Mouse (Mus musculus): Measurements from ENCODE around the gene 5730455P16Rik. TPM values are rescaled to one million over a fixed set of nuclear protein-coding genes. Genes with fewer than 3 reads are reported as not detected.
A peak's percentile ranks its signal among the peaks of the same experiment; 100 is the strongest.
"Not testable (repeated sequence)": the region's sequence is repeated elsewhere in the genome, so short reads cannot be mapped to it uniquely, and the experiment has no call there.

Gene 5730455P16Rik
- polyA plus RNA-seq, 1 experiment from 2014 or later, result 18.0 TPM

- not testable (repeated sequence) for DNase-seq (ENCODE audit: low spot score)
Measured at GRCm38 (mm10) chr11:80379184-80379583, 1.4 kb upstream of the 5730455P16Rik start.

GRCm38 (mm10) chr11:80378452-80379068 lies 726 bp upstream of the 5730455P16Rik start:
- not testable (repeated sequence) for DNase-seq (ENCODE audit: low spot score)

GRCm38 (mm10) chr11:80376651-80377050 lies 1.2 kb downstream of the 5730455P16Rik start:
- peak; percentile 11 for DNase-seq (ENCODE audit: low spot score)

- no peak for DNase-seq (ENCODE audit: low spot score)
Measured at GRCm38 (mm10) chr11:80368949-80369348, 8.9 kb downstream of the 5730455P16Rik start.

- DNase-seq (ENCODE audit: low spot score), result no peak
Measured at GRCm38 (mm10) chr11:80354832-80355231, 23.0 kb downstream of the 5730455P16Rik start.

DNA sequence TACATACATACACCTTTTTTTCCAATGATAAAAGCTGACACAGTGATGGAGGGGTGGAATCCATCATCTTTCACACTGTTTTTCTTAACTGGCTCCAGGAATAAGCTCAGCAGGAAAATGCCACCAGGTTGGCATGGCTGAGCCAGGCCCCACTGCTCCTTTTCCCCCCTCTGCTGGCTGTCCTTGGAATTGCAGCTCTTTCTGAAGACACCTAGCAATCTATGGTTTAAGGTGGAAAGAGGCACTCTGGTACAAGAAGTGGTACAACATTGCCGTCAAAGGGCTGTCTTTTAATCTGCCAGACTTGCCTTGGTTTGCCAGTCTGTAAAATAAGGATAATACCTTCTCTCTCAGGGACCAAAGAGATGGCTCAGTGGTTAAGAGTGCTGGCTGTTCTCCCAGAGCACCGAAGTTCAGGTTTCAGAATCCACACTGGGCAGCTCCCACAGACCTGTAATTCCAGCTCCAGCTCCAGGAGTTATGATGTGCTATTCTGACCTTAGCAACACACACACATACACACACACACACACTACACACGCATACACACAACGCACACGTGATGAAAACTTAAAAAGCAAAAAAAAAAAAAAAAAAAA lies 25.9 kb downstream of the 5730455P16Rik start:
- peak; percentile 72 for DNase-seq (ENCODE audit: low spot score)

GRCm38 (mm10) chr11:80342482-80342881 lies 35.4 kb downstream of the 5730455P16Rik start:
- DNase-seq (ENCODE audit: low spot score), result no peak

DNA sequence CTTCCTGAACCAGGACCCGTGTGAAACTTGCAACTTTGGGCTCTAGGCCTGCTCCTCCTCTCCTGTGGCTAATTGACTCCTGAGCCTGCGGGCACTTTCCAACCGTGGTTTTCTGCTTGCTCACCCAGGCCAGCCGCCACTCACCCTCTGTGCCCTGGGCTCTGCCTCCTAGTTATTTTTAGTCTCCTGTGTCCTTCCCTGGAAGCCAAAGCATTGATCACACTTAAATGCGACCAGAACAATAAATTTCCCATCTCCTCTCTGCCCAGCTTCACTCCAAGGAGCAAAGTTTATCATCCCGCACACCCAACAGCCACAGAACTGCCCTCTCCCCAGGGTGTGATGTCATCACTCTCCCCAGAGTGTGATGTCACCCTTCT lies 41.5 kb downstream of the 5730455P16Rik start:
- DNase-seq (ENCODE audit: low spot score), result no peak

DNA sequence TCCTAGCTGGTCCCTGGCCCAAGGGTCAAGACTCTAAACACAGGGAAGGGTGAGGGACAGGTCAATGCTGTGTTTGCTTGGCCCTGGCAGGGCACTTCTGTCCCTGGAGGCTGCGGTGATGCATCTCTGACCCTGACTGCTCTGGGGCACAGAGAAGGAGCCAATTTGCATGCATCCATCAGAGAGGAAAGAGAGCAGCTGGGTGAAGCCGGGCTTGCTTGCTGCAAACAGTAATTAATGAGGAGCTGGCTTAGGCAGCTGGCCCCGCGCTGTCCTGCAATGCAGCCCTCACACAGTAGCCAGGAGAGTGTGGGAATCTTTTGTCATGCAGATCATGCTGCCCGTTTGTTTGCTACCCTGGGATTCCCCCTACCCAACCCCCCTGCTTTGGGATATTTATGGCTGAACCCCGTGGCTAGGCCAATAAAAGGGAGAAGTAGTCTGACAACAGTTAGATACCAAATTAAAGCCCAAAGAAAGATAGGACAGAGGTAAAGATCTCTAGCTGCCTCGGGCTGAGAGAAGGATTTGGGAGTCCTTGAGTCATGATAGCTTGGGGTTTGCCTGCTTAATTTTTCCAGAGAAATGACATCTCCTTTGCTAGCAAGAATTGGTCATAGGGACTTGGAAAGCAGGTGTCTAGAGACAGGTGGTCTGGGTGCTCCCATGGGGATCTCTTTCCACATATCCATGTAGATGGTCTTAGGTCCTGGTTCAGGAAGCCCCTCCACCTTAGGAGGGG lies 42.1 kb downstream of the 5730455P16Rik start:
- DNase-seq (ENCODE audit: low spot score), result no peak

- no peak for DNase-seq (ENCODE audit: low spot score)
Measured at GRCm38 (mm10) chr11:80332709-80333400, 45.0 kb downstream of the 5730455P16Rik start.

DNA sequence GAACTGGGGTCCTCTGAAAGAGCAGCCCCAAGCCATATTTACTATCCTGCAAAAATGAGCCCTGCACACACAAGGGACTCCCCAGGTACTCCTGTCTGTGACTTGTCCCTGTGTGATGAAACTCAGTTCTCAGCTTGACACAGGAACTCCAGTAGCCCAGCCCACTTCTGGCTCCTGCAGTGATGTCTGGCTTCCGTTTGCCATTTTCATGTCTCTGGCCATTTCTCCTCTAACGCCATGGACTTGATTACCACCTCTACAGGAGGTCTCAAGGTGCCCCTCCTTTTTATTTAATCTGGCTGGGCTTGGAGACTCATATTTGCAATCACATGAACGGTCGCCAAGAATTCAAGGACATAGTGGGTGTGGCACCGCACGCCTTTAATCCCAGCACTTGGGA lies 53.2 kb downstream of the 5730455P16Rik start:
- DNase-seq (ENCODE audit: low spot score), result no peak

DNA sequence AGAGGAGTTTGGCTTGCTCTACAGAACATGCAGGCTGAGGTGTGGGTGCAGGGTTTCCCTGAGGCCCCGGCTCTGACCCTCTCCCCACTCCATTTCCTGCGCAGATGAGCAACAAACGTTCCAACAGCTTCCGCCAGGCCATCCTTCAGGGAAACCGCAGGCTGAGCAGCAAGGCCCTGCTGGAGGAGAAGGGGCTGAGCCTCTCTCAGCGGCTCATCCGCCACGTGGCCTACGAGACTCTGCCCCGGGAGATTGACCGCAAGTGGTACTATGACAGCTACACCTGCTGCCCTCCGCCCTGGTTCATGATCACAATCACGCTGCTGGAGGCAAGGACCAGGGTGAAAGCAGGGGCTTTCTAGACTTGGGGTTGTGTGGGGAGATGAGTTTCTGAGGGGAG lies 54.6 kb downstream of the 5730455P16Rik start:
- DNase-seq (ENCODE audit: low spot score), result peak; percentile 72

GRCm38 (mm10) chr11:80315743-80316639 lies 61.8 kb downstream of the 5730455P16Rik start:
- DNase-seq (ENCODE audit: low spot score), result no peak

- no peak for DNase-seq (ENCODE audit: low spot score)
Measured at GRCm38 (mm10) chr11:80313944-80314343, 63.9 kb downstream of the 5730455P16Rik start.

DNA sequence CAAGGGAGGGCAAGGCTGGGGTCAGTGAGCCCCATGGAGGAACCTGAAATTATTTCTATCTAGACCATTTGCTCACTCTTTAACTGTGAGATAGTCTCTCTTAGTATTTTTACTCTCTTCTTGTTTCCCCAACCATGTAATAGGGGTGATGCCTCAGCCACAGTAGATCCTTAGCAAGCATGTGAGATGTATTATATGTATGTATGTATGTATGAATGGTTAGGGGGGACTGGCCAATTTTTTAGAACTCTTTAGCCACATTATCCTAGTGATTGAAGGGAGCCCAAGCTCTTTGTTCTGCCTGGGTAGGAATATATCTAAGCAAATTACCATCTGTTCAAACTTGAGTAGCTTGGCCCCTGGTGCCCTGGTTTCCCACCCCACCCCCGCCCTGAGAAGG lies 64.4 kb downstream of the 5730455P16Rik start:
- no peak for DNase-seq (ENCODE audit: low spot score)

DNA sequence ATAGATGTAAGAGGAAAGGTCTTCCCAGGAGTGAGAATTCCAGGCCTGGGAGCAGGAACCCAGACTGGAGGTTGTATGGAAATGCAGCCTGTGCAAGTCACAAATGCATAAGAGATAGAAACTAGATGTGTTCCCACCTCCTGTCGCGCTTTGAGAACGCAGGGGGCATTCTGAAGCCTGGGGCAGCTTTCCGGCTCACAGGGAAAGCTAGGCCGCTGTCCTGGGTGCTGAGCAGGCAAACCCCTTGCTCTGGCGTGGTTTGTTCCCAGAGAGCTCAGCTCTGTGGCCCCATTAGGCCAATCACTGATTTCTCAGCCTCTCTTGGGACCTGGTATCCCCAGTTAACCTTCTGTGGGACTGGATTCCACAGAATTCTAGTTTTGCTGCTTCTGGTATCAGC lies 65.3 kb downstream of the 5730455P16Rik start:
- DNase-seq (ENCODE audit: low spot score), result no peak

DNA sequence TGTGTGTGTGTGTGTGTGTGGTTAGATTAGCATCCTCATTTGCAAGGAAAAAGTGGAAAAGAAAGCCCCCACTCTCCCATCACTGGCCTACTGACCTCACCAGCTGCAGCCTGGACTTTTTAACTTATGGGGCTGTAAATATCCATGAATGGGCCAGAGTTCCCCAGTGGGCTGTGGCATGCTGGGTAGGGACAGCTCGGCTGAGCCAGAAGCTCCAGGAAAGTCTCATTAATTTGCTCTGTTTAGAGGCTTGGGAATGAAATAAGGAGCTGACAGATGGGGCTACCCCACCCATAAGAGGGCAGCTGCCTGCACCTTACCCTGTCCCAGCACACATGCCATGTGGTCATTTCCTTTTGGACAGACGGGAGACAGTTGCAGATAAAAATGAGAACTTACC lies 65.8 kb downstream of the 5730455P16Rik start:
- no peak for DNase-seq (ENCODE audit: low spot score)

DNA sequence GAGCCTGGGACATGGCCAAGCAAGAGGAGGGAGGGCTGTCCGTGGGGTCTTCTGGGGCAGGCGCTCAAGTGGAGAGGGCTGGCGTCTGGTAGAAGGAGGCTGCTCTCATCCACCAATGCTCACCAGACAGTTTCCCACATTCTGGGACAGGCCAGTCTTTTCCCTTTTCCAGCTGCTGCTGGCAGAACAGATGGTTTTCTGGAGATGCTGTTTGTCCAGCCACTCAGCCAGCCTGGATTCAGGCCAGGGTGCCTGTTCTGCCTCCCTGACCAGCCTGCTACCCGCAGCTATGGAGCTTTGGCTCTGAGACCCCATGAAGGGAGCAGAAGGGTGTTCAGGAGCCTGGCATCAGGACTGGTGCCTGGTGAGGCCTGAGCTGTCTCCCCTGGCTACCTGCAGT lies 66.6 kb downstream of the 5730455P16Rik start:
- DNase-seq (ENCODE audit: low spot score), result no peak

Data from thymus, postnatal 0 days (tissue).